Mouse (Mus musculus): ENCODE results near the gene Tada3.
"Not testable (repeated sequence)": the region's sequence is repeated elsewhere in the genome, so short reads cannot be mapped to it uniquely, and the experiment has no call there.

Gene Tada3

GRCm38 (mm10) chr6:113343177-113344092, 34.2 kb downstream of the Tada3 start, which contains the start of gene Camk1:
Camk1 (minus strand) TSS chr6:113343984.
- peak; percentile 63 for DNase-seq (ENCODE audit: low spot score)

GRCm38 (mm10) chr6:113342297-113342696, 35.4 kb downstream of the Tada3 start:
- no peak for DNase-seq (ENCODE audit: low spot score)

- DNase-seq (ENCODE audit: low spot score): no peak
Measured at GRCm38 (mm10) chr6:113341574-113341973, 36.1 kb downstream of the Tada3 start.

GRCm38 (mm10) chr6:113336852-113337620, 40.6 kb downstream of the Tada3 start:
- DNase-seq (ENCODE audit: low spot score): no peak

- DNase-seq (ENCODE audit: low spot score): no peak
Measured at GRCm38 (mm10) chr6:113334216-113334615, 43.5 kb downstream of the Tada3 start.

GRCm38 (mm10) chr6:113333137-113333950, 44.3 kb downstream of the Tada3 start:
- DNase-seq (ENCODE audit: low spot score): no peak

- not testable (repeated sequence) for DNase-seq (ENCODE audit: low spot score)
Measured at GRCm38 (mm10) chr6:113332734-113333133, 44.9 kb downstream of the Tada3 start.

- DNase-seq (ENCODE audit: low spot score): no peak
Measured at GRCm38 (mm10) chr6:113331721-113332120, 46.0 kb downstream of the Tada3 start.

- DNase-seq (ENCODE audit: low spot score): no peak
Measured at GRCm38 (mm10) chr6:113330547-113330946, 47.1 kb downstream of the Tada3 start.

GRCm38 (mm10) chr6:113329396-113329795, 48.3 kb downstream of the Tada3 start:
- DNase-seq (ENCODE audit: low spot score): no peak

- peak; percentile 81 for DNase-seq (ENCODE audit: low spot score)
Measured at GRCm38 (mm10) chr6:113326533-113327315, 51.0 kb downstream of the Tada3 start, which contains the start of gene Ogg1. Ogg1 (plus strand) TSS chr6:113326972.
